Mouse (Mus musculus): ENCODE measurements around the gene Pced1b.

GRCm38 (mm10) chr15:97411671-97412070 is 164.8 kb downstream of the Pced1b start:
- TF ChIP-seq CTCF (IDR thresholded peaks at IDR 0.05; ENCODE audit: extremely low read depth, insufficient read length, insufficient replicate concordance, low read depth, low read length) (no peak), POLR2A (IDR thresholded peaks at IDR 0.05; ENCODE audit: low read depth, low read length) (no peak)

Data from small intestine, adult 2 months (tissue).